Mouse (Mus musculus) bone marrow macrophage, adult 2 months (primary cell): ENCODE data around the gene Ogfod2.

Source experiments
- CTCF ChIP-seq: IDR thresholded peaks from 2 replicates; pipeline ENCODE4 v1.5.1; 2012; ENCODE audit warnings: low read depth, mild to moderate bottlenecking, low read length, moderate library complexity
- POLR2A ChIP-seq: IDR thresholded peaks from 2 replicates; pipeline ENCODE4 v1.6.1; 2012; ENCODE audit warnings: mild to moderate bottlenecking, low read depth, low read length, borderline replicate concordance

- TF ChIP-seq CTCF: no peak
- no peak for TF ChIP-seq POLR2A
Measured at GRCm38 (mm10) chr5:124095596-124096232, 16.4 kb upstream of the Ogfod2 start, which contains the start of gene Abcb9.
